Mouse (Mus musculus) neural tube, embryonic 11.5 days (tissue): ENCODE measurements at regions not wholly inside any gene's neighbourhood (a gene's known extent, or its start where the extent isn't known, plus 50 kb on each side); places are given as distances from the start of the nearest gene placed in this dataset.

Source experiments
- ATAC-seq: fragments of 200-750 bp; cut with Nextera tagmentation; 2 replicates; pipeline ENCODE4 v1.8.0; 2017; ENCODE audit warnings: moderate number of reproducible peaks, mild to moderate bottlenecking, moderate TSS enrichment, moderate library complexity; ENCODE audit not compliant: insufficient read depth, low FRiP score, low TSS enrichment
- DNase-seq: peaks from one replicate; pipeline ENCODE4 v3.0.0-alpha.2; 2015; ENCODE audit warnings: low spot score
- H3K27ac ChIP-seq: fragments of 300-500 bp; sonication (generic); 2 replicates; pipeline ENCODE4 v1.5.1; 2014; ENCODE audit warnings: low read depth, mild to moderate bottlenecking, low read length
- H3K27me3 ChIP-seq: fragments of 300-500 bp; sonication (generic); 2 replicates; pipeline ENCODE4 v1.6.1; 2014; ENCODE audit warnings: mild to moderate bottlenecking, low read length, mixed read lengths; ENCODE audit not compliant: control insufficient read depth, insufficient read depth
- H3K36me3 ChIP-seq: fragments of 300-500 bp; sonication (generic); 2 replicates; pipeline ENCODE4 v1.6.1; 2014; ENCODE audit warnings: mild to moderate bottlenecking, low read length, moderate library complexity, mixed read lengths; ENCODE audit not compliant: control insufficient read depth, insufficient read depth
- H3K4me1 ChIP-seq: fragments of 300-500 bp; sonication (generic); 2 replicates; pipeline ENCODE4 v1.6.1; 2014; ENCODE audit warnings: low read length, mixed read lengths; ENCODE audit not compliant: control insufficient read depth, insufficient read depth
- H3K4me2 ChIP-seq: fragments of 300-500 bp; sonication (generic); 2 replicates; pipeline ENCODE4 v1.6.1; 2014; ENCODE audit warnings: low read depth, mild to moderate bottlenecking, moderate library complexity
- H3K4me3 ChIP-seq: fragments of 300-500 bp; sonication (generic); 2 replicates; pipeline ENCODE4 v1.5.1; 2014; ENCODE audit warnings: low read depth, low read length
- H3K9ac ChIP-seq: fragments of 300-500 bp; sonication (generic); 2 replicates; pipeline ENCODE4 v1.6.1; 2014; ENCODE audit warnings: mild to moderate bottlenecking, low read length
- H3K9me3 ChIP-seq: fragments of 300-500 bp; sonication (generic); 2 replicates; pipeline ENCODE4 v1.6.1; 2016; ENCODE audit warnings: low read length; ENCODE audit not compliant: control insufficient read depth
- WGBS: fragments of 180-500 bp; shearing (Covaris S2); extraction: QIAGEN DNeasy Blood & Tissue Kit; methylation state at CpG from one replicate; pipeline ENCODE4 v1.1.7; 2014; 5-methylcytosine and 5-hydroxymethylcytosine counted together

- Histone ChIP-seq H3K4me1 (no peaks in the 10 kb centered on the region), H3K27ac (no peak overlapping the region), H3K9me3 (no peaks in the 10 kb centered on the region), H3K4me2 (no peak overlapping the region), H3K27me3 (no peaks in the 10 kb centered on the region), H3K4me3 (no peak overlapping the region), H3K36me3 (no peaks in the 10 kb centered on the region), H3K9ac (no peak overlapping the region)
- WGBS, result 87% methylated on average over 2 of the region's 2 CpGs
- ATAC-seq (no peak), DNase-seq (no peak)
These were observed 98.8 kb upstream of the Plppr4 start for GRCm38 (mm10) chr3:117459507-117459906.

GRCm38 (mm10) chr3:117450559-117450958, 89.9 kb upstream of the Plppr4 start:
- H3K4me3 ChIP-seq, result no peak overlapping the region
- no peaks in the 10 kb centered on the region for H3K36me3 ChIP-seq
- no peak for ATAC-seq
- no peak overlapping the region for H3K4me2 ChIP-seq
- H3K9me3 ChIP-seq, result no peaks in the 10 kb centered on the region
- no peak for DNase-seq
- no peak overlapping the region for H3K9ac ChIP-seq
- no peak overlapping the region for H3K27ac ChIP-seq
- H3K27me3 ChIP-seq, result no peaks in the 10 kb centered on the region
- WGBS, result 82% methylated on average over 7 of the region's 7 CpGs
- no peaks in the 10 kb centered on the region for H3K4me1 ChIP-seq

- no peaks in the 10 kb centered on the region for H3K36me3 ChIP-seq
- H3K4me3 ChIP-seq, result no peak overlapping the region
- no peaks in the 10 kb centered on the region for H3K4me1 ChIP-seq
- WGBS, result 74% methylated on average over 3 of the region's 3 CpGs
- ATAC-seq (no peak), DNase-seq (no peak)
- no peaks in the 10 kb centered on the region for H3K27me3 ChIP-seq
- no peak overlapping the region for H3K27ac ChIP-seq
- no peak overlapping the region for H3K9ac ChIP-seq
- no peak overlapping the region for H3K4me2 ChIP-seq
- H3K9me3 ChIP-seq, result no peaks in the 10 kb centered on the region
These were observed 81.2 kb upstream of the Plppr4 start for GRCm38 (mm10) chr3:117441887-117442286.

- 58% methylated on average over 4 of the region's 4 CpGs for WGBS
- Histone ChIP-seq H3K4me2 (no peak overlapping the region), H3K9me3 (no peaks in the 10 kb centered on the region), H3K36me3 (no peaks in the 10 kb centered on the region), H3K27me3 (no peaks in the 10 kb centered on the region), H3K27ac (no peak overlapping the region), H3K4me3 (no peak overlapping the region), H3K9ac (no peak overlapping the region), H3K4me1 (no peaks in the 10 kb centered on the region)
- ATAC-seq (no peak), DNase-seq (no peak)
These were observed 79.6 kb upstream of the Plppr4 start for GRCm38 (mm10) chr3:117440294-117440693.

- Histone ChIP-seq H3K27ac (no peak overlapping the region), H3K9me3 (no peaks in the 10 kb centered on the region), H3K4me2 (no peak overlapping the region), H3K27me3 (no peaks in the 10 kb centered on the region), H3K4me3 (no peak overlapping the region), H3K4me1 (no peaks in the 10 kb centered on the region), H3K36me3 (no peaks in the 10 kb centered on the region), H3K9ac (no peak overlapping the region)
- DNase-seq (peak; percentile 82), ATAC-seq (peak; percentile 89)
- 20% methylated on average over 11 of the region's 11 CpGs for WGBS
These were observed 77.9 kb upstream of the Plppr4 start for GRCm38 (mm10) chr3:117438473-117439114.

GRCm38 (mm10) chr3:117424526-117424925, 63.9 kb upstream of the Plppr4 start:
- Histone ChIP-seq H3K9me3 (no peaks in the 10 kb centered on the region), H3K4me2 (no peak overlapping the region), H3K27ac (no peak overlapping the region), H3K27me3 (no peaks in the 10 kb centered on the region), H3K4me1 (no peaks in the 10 kb centered on the region), H3K36me3 (no peaks in the 10 kb centered on the region), H3K4me3 (no peak overlapping the region), H3K9ac (no peak overlapping the region)
- 91% methylated on average over 1 of the region's 1 CpGs for WGBS
- no peak for DNase-seq
- ATAC-seq, result no peak

- H3K9me3 ChIP-seq, result no peaks in the 10 kb centered on the region
- no peaks in the 10 kb centered on the region for H3K4me1 ChIP-seq
- DNase-seq (no peak), ATAC-seq (no peak)
- 80% methylated on average over 4 of the region's 4 CpGs for WGBS
- H3K27me3 ChIP-seq, result no peaks in the 10 kb centered on the region
- no peak overlapping the region for H3K4me2 ChIP-seq
- no peak overlapping the region for H3K27ac ChIP-seq
- H3K4me3 ChIP-seq, result no peak overlapping the region
- H3K9ac ChIP-seq, result no peak overlapping the region
- H3K36me3 ChIP-seq, result no peaks in the 10 kb centered on the region
These were observed 52.4 kb upstream of the Plppr4 start for GRCm38 (mm10) chr3:117412896-117413747.
